Mouse (Mus musculus): ENCODE results near the gene Mvd.

GRCm38 (mm10) chr8:122454409-122454808 lies 11.2 kb upstream of the Mvd start:
- TF ChIP-seq CTCF (conservative IDR thresholded peaks at IDR 0.05; ENCODE audit: insufficient read depth, insufficient read length, low read depth, low read length) (no peak), POLR2A (IDR thresholded peaks at IDR 0.05; ENCODE audit: low read depth, low read length) (no peak)
